Mouse (Mus musculus) stomach, embryonic 14.5 days (tissue): ENCODE data around the gene Pcbp4. TPM values are rescaled to one million over a fixed set of nuclear protein-coding genes. Genes with fewer than 3 reads are reported as not detected.

Experiments
- ATAC-seq: fragments of 200-750 bp; cut with Nextera tagmentation; 2 replicates; pipeline ENCODE4 v1.8.0; 2017; ENCODE audit warnings: low read depth, moderate TSS enrichment; ENCODE audit not compliant: insufficient number of reproducible peaks, insufficient read depth, low FRiP score
- H3K27ac ChIP-seq: fragments of 300-500 bp; sonication (generic); 2 replicates; pipeline ENCODE4 v1.5.1; 2014; ENCODE audit warnings: mild to moderate bottlenecking, low read length, moderate library complexity, mixed read lengths
- H3K27me3 ChIP-seq: fragments of 300-500 bp; sonication (generic); 2 replicates; pipeline ENCODE4 v1.6.1; 2014; ENCODE audit warnings: low read length, control low read depth, mixed read lengths; ENCODE audit not compliant: control insufficient read depth, insufficient read depth
- H3K36me3 ChIP-seq: fragments of 300-500 bp; sonication (generic); 2 replicates; pipeline ENCODE4 v1.6.1; 2014; ENCODE audit warnings: mild to moderate bottlenecking, control low read depth, low read length, moderate library complexity, mixed read lengths; ENCODE audit not compliant: control insufficient read depth, insufficient read depth
- H3K4me1 ChIP-seq: fragments of 300-500 bp; sonication (generic); 2 replicates; pipeline ENCODE4 v1.6.1; 2014; ENCODE audit warnings: low read length, control low read depth, mixed read lengths; ENCODE audit not compliant: control insufficient read depth, insufficient read depth
- H3K4me2 ChIP-seq: fragments of 300-500 bp; sonication (generic); replicated peaks from 2 replicates; pipeline ENCODE4 v1.6.1; 2014; ENCODE audit warnings: low read depth, low read length, control low read depth
- H3K4me3 ChIP-seq: fragments of 300-500 bp; sonication (generic); 2 replicates; pipeline ENCODE4 v1.5.1; 2014; ENCODE audit warnings: low read depth, low read length, control low read depth
- H3K9ac ChIP-seq: fragments of 300-500 bp; sonication (generic); replicated peaks from 2 replicates; pipeline ENCODE4 v1.6.1; 2014; ENCODE audit warnings: low read depth, mild to moderate bottlenecking, control low read depth, low read length, moderate library complexity, mixed read lengths
- H3K9me3 ChIP-seq: fragments of 300-500 bp; sonication (generic); 2 replicates; pipeline ENCODE4 v1.6.1; 2016; ENCODE audit warnings: low read depth, low read length, control low read depth; ENCODE audit not compliant: control insufficient read depth
- WGBS: fragments of 180-500 bp; shearing (Covaris S2); extraction: QIAGEN DNeasy Blood & Tissue Kit; methylation state at CpG from one replicate; pipeline ENCODE4 v1.1.7; 2014; 5-methylcytosine and 5-hydroxymethylcytosine counted together
- polyA plus RNA-seq: library from polyadenylated mRNA; unstranded; fragments of >200 nt; fragmentation: Nextera tagmentation; extraction: Ambion mirVana; gene quantifications from 2 replicates; pipeline ENCODE4 v1.2.1, GENCODE M21; 2014

Pcbp4 gene
- polyA plus RNA-seq, 1 experiment from 2014 or later: 60.9 TPM

DNA sequence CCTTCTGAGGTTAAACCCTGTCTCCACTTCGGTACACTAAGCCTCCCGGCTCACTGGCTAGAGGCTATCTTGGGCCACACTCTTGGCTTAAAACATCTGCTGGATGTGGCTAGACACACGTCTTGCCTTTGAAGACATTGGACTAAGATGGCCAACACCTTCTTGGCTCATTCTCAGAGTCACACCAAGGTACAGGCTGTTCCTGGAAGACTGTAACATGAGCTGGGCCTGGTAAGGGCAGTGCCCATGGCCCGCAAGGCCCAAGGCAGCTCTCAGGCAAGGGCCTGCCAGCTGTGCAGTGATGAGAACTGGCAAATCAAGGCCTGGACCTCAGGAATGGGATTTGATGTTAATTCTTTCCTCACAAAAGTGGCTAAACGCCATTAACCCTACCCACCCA lies 39.5 kb upstream of the Pcbp4 start:
- Histone ChIP-seq H3K9me3 (no peaks in the 10 kb centered on the region), H3K36me3 (no peaks in the 10 kb centered on the region), H3K4me1 (peaks cover 11% of the 10 kb centered on the region; the same call in 1 of the 2 replicates), H3K27me3 (no peaks in the 10 kb centered on the region), H3K27ac (no peak overlapping the region), H3K9ac (no peak overlapping the region), H3K4me3 (no peak overlapping the region), H3K4me2 (no peak overlapping the region)
- no peak for ATAC-seq
- 88% methylated on average over 5 of the region's 5 CpGs for WGBS

DNA sequence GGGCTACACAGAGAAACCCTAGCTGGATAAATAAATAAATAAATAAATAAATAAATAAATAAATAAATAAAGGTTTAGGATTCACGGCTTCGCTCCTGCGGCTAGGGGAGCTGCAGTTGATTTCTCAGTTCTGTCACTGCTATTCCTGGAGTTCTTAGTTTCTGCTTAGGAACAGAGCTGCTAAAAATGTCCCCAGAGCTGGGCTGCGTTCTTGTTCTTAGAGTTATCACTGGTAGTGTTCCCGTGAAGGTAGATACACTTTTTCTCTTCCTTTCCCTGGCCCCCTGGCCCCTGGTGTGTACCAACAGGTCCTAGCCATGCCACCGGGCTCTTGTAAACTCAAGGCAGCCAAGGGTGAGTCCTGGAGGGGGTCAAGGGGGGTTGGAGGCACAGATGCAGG lies 36.3 kb upstream of the Pcbp4 start:
- no peak for ATAC-seq
- H3K9me3 ChIP-seq: no peaks in the 10 kb centered on the region
- no peak overlapping the region for H3K4me3 ChIP-seq
- H3K27ac ChIP-seq: no peak overlapping the region
- H3K4me1 ChIP-seq: peaks cover 20% of the 10 kb centered on the region; the same call in 1 of the 2 replicates
- 85% methylated on average over 6 of the region's 6 CpGs for WGBS
- no peak overlapping the region for H3K4me2 ChIP-seq
- H3K36me3 ChIP-seq: no peaks in the 10 kb centered on the region
- no peaks in the 10 kb centered on the region for H3K27me3 ChIP-seq
- H3K9ac ChIP-seq: no peak overlapping the region

DNA sequence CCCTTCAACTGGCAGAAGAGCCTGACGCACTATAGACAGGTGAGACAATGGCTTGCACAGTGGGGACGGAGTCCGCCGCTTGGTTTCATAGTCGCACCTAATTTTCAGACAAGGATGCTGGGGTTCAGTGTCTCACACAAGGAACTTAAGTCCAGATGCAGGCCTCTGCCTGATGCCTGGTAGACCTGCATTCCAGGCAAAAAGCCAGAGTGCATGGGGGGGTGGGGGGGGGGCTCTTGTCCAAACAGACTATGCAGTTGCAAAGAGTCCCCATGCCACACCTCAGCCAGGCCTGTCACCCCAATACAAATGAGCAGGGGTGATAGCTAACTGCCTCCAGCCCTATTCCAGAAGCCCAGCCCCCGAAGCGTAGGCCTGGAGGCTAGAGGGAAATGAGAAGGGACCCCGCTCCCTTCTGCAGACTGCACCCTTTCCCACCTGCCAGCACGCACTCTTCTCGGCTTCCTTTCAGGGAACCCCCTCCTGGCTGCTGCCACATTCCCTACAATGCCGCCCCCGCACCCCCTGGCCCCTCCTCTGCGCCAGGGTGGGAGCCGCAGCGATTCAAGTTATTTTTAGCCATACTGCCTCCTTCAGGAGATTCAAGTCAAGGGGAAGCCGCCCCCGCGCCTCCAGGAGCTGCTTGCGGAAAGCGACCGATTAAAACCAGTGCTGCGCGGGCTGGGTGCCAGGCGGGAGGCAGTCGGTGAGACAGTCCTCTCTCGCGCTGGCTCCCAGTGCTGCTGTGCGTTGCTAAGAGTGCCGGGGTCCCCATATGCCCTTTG lies 35.1 kb upstream of the Pcbp4 start:
- Histone ChIP-seq H3K9ac (peak overlapping the region; percentile 38), H3K27ac (peak overlapping the region; percentile 11), H3K4me2 (peak overlapping the region; percentile 52)

DNA sequence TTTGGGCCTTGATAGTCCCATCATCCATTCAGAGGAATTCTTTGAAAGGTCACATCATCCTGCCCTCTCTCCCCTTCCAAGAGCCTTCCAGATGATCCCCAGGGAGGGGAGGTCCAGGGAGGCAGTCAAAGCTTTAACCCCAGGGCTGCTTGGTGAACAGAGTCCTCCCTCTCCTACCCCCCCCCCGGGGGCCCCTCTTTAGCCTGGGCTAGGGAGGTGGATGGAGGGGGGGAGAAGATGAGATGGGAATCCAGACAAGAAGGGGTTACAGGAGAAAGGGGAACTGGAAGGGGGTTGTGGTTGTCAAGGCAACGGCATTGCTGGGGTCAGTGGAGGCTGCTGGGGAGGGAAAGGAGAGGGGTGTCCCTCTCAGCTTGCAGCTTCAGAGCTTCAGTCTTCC lies 32.5 kb upstream of the Pcbp4 start:
- Histone ChIP-seq H3K9ac (no peak overlapping the region), H3K4me3 (no peak overlapping the region), H3K4me2 (no peak overlapping the region), H3K36me3 (no peaks in the 10 kb centered on the region), H3K9me3 (no peaks in the 10 kb centered on the region), H3K27ac (no peak overlapping the region), H3K4me1 (peaks cover 20% of the 10 kb centered on the region; the same call in 1 of the 2 replicates), H3K27me3 (no peaks in the 10 kb centered on the region)
- 4% methylated on average over 2 of the region's 2 CpGs for WGBS
- ATAC-seq: peak; percentile 19; the same call in 1 of the 2 replicates

More for the DNA sequence above, 35.1 kb upstream of the Pcbp4 start:
- WGBS: 13% methylated on average over 29 of the region's 29 CpGs
- H3K27me3 ChIP-seq: no peaks in the 10 kb centered on the region
- H3K9me3 ChIP-seq: no peaks in the 10 kb centered on the region
- H3K4me1 ChIP-seq: peaks cover 20% of the 10 kb centered on the region; the same call in 1 of the 2 replicates
- H3K4me3 ChIP-seq: peak overlapping the region; percentile 15
- peak; percentile 42; the same call in 1 of the 2 replicates for ATAC-seq
- no peaks in the 10 kb centered on the region for H3K36me3 ChIP-seq

DNA sequence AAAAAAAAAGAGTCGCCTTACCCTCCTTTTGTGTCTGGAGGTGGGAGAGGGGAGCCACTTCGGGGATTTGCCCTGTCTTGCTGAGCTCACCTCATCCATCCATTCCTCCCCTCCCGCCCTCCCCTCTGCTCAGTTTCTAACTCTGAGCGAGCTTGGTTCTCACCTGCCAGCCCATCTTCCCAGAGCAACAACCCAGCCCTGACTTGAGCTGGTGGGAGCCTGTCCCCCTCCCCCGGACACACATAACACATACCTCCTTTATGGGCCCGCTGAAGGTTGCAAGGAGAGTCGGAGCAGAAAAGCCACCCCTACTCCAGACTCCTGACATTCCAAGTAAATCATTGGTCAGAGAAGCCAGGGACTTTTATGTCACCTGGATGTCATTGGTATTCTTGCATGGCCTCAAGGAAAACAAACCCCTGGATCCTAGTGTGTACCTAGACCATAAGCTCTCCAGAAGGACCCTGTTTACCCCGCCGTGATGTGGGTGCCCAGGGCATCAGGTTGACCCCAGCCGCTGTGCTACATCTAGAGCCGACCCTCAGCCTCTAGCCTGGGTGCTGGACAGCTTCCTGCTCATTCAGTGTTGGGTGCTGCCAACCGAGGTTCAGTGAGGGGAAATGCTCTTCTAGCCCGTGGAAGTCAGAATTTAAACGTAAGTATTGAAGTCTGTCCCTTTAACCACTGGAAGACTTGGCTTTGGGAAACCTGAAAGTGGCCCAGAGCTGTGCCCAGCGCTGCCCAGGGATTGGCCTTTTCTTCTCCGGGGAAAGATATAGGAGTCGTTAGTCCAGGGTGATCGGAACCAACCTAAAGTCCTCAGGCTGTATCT lies 31.8 kb upstream of the Pcbp4 start:
- whole genome bisulfite sequencing: 11% methylated on average over 18 of the region's 18 CpGs
- ATAC-seq: no peak
- peaks cover 20% of the 10 kb centered on the region; the same call in 1 of the 2 replicates for H3K4me1 ChIP-seq
- no peak overlapping the region for H3K9ac ChIP-seq
- H3K4me3 ChIP-seq: no peak overlapping the region
- peak overlapping the region; percentile 15; the same call in 1 of the 2 replicates for H3K4me2 ChIP-seq
- H3K27me3 ChIP-seq: no peaks in the 10 kb centered on the region
- H3K27ac ChIP-seq: no peak overlapping the region; the same call in 1 of the 2 replicates
- H3K9me3 ChIP-seq: no peaks in the 10 kb centered on the region
- no peaks in the 10 kb centered on the region for H3K36me3 ChIP-seq

DNA sequence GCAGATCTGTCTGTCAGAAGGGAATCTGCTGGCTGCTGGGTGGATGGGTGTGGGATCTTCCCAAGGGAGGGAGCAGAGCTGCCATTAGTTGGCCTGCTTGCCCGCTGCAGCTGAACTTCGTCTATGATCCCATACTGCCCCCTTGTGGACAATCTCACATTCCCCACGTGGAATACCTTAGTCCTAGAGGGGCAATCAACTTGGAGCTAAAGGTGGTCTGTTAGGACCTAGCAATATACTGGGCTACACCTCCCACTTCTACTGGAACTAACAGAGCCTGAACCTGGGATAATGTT lies 31.3 kb upstream of the Pcbp4 start:
- H3K4me3 ChIP-seq: no peak overlapping the region
- H3K4me2 ChIP-seq: peak overlapping the region; percentile 15; the same call in 1 of the 2 replicates
- peak; percentile 69 for ATAC-seq
- H3K36me3 ChIP-seq: no peaks in the 10 kb centered on the region
- no peaks in the 10 kb centered on the region for H3K27me3 ChIP-seq
- H3K9me3 ChIP-seq: no peaks in the 10 kb centered on the region
- H3K27ac ChIP-seq: no peak overlapping the region
- no peak overlapping the region for H3K9ac ChIP-seq
- peaks cover 20% of the 10 kb centered on the region; the same call in 1 of the 2 replicates for H3K4me1 ChIP-seq
- WGBS: 0% methylated on average over 3 of the region's 3 CpGs

DNA sequence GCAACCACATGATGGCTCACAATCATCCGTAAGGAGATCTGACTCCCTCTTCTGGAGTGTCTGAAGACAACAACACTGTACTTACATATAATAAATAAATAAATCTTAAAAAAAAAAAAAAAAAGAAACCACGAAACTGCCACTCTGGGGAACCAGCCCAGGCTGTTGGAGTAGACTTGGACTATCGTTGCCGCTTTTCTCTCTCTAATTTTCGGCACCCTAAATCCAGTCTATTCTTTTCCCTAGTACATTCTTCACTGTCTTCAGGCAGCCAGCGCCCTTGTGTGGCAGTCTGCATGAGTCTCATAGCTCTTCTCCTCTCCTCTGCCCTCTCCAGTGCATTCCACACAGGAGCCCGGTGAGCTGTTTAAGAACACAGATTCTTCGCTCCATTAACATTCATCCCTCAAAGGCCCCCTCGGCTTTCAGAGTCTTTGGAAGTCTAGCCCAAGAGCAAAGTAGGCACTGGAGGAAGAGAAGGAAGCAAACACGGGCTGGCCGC lies 24.3 kb upstream of the Pcbp4 start:
- peak overlapping the region; percentile 78 for H3K4me3 ChIP-seq
- H3K27ac ChIP-seq: peak overlapping the region; percentile 94
- WGBS: 14% methylated on average over 11 of the region's 11 CpGs
- peak; percentile 36; the same call in 1 of the 2 replicates for ATAC-seq
- no peaks in the 10 kb centered on the region for H3K27me3 ChIP-seq
- peak overlapping the region; percentile 65 for H3K4me2 ChIP-seq
- peak overlapping the region; percentile 22; the same call in 1 of the 2 replicates for H3K9ac ChIP-seq
- H3K36me3 ChIP-seq: peaks cover 18% of the 10 kb centered on the region
- no peaks in the 10 kb centered on the region for H3K9me3 ChIP-seq
- H3K4me1 ChIP-seq: peaks cover 8% of the 10 kb centered on the region

DNA sequence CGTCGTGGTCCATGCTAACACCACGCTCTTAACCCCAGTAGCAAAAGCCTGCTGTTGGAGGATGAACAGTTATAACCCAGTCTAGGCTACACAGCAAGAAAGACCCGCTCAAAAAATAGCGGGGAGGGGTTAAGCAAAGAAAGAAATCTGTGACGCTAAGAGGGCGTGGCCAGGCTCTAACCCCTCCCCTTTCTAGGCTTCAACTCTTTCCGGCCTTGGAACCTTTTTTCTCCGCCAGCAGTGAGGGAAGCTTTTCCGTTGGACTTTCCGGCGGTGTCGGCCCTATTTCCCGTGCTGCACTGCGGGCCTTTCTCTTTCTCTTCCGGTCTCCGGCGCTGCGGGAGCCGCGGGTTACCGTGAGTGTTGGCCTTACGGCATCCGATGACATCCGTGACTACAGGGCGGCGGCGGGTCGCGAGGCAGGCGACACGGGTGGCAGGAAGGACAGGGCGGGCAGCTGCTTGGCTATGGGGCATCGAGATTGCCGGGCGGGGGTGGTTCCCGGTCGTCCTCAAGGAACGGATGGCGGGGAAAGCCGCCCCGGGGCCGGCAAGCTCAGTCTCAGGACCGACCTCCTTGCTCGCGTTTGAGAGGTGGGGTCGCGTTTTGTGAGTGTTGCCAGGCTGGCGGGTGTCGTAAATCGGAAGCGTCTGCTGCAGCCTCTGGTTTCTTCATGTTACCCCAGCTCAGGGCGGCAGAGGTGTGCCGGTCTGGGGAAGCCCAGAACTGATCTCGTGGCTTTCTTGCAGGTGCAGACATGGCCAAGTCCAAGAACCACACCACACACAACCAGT lies 23.7 kb upstream of the Pcbp4 start, which contains the start of gene Rpl29:
TSS of gene Rpl29 (plus strand) at position 234 of the 794 bp plus-strand sequence.
- WGBS: under 1% methylated on average over 55 of the region's 55 CpGs
- Histone ChIP-seq H3K4me1 (peaks cover 8% of the 10 kb centered on the region), H3K4me2 (peak within 1 kb of the TSS; percentile 84), H3K4me3 (peak within 1 kb of the TSS; percentile 78), H3K9me3 (no peaks in the 10 kb centered on the region), H3K27me3 (no peaks in the 10 kb centered on the region), H3K9ac (peak within 1 kb of the TSS; percentile 99), H3K36me3 (peaks cover 21% of the 10 kb centered on the region), H3K27ac (peak within 1 kb of the TSS; percentile 94)
- peak; percentile 91 for ATAC-seq
